Mouse (Mus musculus): ENCODE measurements around the gene Nbea. TPM values are rescaled to one million over a fixed set of nuclear protein-coding genes. Genes with fewer than 3 reads are reported as not detected.

Nbea gene
- polyA plus RNA-seq, 1 experiment from 2014 or later = 33.6 TPM

DNA sequence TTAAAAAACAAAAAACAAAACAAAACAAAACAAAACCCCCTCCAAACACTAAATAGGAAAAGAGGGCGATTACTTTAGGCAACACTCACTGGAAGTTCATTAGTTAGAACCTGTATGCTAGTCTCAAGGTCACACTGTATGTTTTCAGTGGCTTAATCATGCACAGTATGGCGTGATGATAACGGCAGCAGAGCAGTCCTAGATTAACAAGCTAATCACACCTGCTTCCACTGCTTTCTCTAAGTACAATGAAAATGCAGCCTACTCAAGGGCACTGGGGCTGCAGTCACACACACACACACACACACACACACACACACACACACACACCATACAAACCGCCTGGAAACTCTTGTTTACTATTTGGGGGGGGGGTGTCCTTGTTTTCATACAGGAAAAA, 406.0 kb downstream of the Nbea start:
- DNase-seq (ENCODE audit: low read depth, low spot score) (no peak), ATAC-seq (no peak)
- POLR2A ChIA-PET = no interaction called here
- no peak for TF ChIP-seq CTCF (IDR thresholded peaks at IDR 0.05)
- CTCF ChIA-PET = interaction anchor here (1.0 kb wide), 1 partner anchor 18 kb away, joined by 3 read pairs; no protein-coding TSS in a partner anchor
- in situ Hi-C loops (cut with MboI; ENCODE audit: low pct_unique_long_range_greater_than_20kb) = no loop called here
- no peaks in the 10 kb centered on the region for H3K27me3 ChIP-seq

DNA sequence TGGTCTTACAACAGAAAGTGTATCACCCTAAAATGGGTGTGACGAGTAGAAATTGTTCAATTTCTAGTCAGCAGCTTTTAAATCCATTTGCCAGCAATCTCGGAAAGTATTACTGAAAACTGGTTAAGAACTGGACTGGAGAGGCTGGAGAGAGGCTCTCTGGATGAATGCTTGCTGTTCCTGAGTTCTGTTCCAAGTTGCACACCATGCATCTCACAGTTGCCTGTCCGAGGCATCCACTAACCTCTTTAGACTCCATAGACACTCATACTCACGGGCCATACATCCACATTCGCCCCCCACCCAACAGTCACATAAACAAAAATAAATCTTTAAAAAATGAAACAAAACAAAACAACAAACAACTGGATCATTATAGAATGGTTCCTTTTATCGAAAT, 407.7 kb downstream of the Nbea start:
- ChIA-PET POLR2A (no interaction called here), CTCF (interaction anchor here (1.3 to 2.0 kb wide), 3 partner anchors 9 to 13 kb away, joined by 3 to 5 read pairs (median 3); no protein-coding TSS in a partner anchor)
- no peak for DNase-seq (ENCODE audit: low read depth, low spot score)
- TF ChIP-seq CTCF (IDR thresholded peaks at IDR 0.05) = no peak
- in situ Hi-C loops (cut with MboI; ENCODE audit: low pct_unique_long_range_greater_than_20kb) = no loop called here
- H3K27me3 ChIP-seq = no peaks in the 10 kb centered on the region
- ATAC-seq = no peak

DNA sequence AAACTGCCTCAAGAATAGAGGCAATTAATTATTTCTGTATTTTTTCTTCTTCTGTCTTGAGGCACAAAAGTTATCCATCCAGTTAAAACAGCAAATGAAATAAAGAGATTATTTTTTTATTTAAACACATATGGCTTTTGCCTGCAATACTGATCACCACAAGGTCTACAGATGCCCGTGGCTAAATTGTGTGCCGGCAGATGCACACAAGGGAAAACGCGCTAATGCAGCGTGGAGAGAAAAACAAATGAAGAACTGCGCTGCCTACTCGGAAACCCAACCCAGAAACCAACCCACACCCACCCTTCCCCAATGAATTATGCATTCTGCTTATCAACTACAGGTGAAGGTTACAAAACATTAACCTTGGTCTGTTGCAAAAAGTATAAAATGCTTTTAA, 408.3 kb downstream of the Nbea start:
- POLR2A ChIA-PET = no interaction called here
- ATAC-seq = no peak
- no peaks in the 10 kb centered on the region for H3K27me3 ChIP-seq
- TF ChIP-seq CTCF (IDR thresholded peaks at IDR 0.05) = no peak
- no peak for DNase-seq (ENCODE audit: low read depth, low spot score)
- CTCF ChIA-PET = interaction anchor here (1.8 to 2.0 kb wide), 2 partner anchors 9 to 10 kb away, joined by 3 to 5 read pairs; no protein-coding TSS in a partner anchor
- in situ Hi-C loops (cut with MboI; ENCODE audit: low pct_unique_long_range_greater_than_20kb) = no loop called here

DNA sequence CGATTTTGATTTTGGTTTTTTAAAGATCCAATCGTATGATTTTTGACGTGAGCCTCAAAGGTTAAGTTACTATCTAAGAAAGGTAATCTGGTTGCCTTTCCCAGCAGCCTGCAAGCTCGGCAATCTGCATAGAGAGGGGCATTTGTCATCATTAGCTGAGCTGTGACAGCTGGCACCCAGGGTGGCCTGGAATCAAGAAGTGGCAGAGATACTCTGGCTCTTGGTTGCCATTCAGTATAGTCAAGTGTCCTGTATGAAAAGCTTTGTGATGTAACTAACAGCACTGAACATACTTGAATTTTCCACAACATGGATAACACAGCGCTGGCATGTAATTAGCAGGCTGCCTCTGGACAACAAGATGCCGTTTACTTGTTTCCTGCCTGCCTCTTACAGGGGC, 409.3 kb downstream of the Nbea start:
- ATAC-seq (no peak), DNase-seq (ENCODE audit: low read depth, low spot score) (no peak)
- in situ Hi-C loops (cut with MboI; ENCODE audit: low pct_unique_long_range_greater_than_20kb) = no loop called here
- TF ChIP-seq CTCF (IDR thresholded peaks at IDR 0.05) = no peak
- CTCF ChIA-PET = interaction anchor here (2.0 kb wide), 1 partner anchor 9 kb away, joined by 5 read pairs; no protein-coding TSS in a partner anchor
- no peaks in the 10 kb centered on the region for H3K27me3 ChIP-seq
- POLR2A ChIA-PET = no interaction called here

DNA sequence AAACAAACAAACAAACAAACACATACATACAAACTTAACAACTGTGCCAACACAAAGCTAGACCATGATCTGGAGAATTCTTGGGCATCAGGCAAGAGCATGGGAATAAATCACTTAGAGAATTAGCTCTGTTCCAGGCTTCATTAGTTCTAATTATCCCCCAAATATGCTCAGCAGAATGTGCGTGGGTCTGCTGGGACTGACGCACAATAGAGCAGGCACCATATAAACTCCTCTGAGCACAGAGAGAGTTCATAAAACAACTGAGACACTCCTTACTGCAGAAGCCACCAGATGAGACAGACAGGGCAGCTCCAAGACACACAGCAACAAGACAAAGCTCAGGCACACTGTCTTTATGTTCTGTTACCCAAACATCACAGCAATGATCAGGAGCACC, 414.2 kb downstream of the Nbea start:
- POLR2A ChIA-PET = no interaction called here
- DNase-seq (ENCODE audit: low read depth, low spot score) = no peak
- CTCF ChIA-PET = interaction anchor here (1.2 kb wide), 2 partner anchors 13 kb away, joined by 3 read pairs; partner anchors contain the start of gene Mab21l1
- H3K27me3 ChIP-seq = no peaks in the 10 kb centered on the region
- no peak for ATAC-seq
- in situ Hi-C loops (cut with MboI; ENCODE audit: low pct_unique_long_range_greater_than_20kb) = no loop called here
- no peak for TF ChIP-seq CTCF (IDR thresholded peaks at IDR 0.05)

- DNase-seq (ENCODE audit: low read depth, low spot score) (no peak), ATAC-seq (no peak)
- H3K27me3 ChIP-seq = no peaks in the 10 kb centered on the region
- CTCF ChIA-PET = interaction anchor here (1.2 kb wide), 2 partner anchors 12 to 13 kb away, joined by 3 read pairs; partner anchors contain the start of gene Mab21l1
- POLR2A ChIA-PET = no interaction called here
- no peak for TF ChIP-seq CTCF (IDR thresholded peaks at IDR 0.05)
- in situ Hi-C loops (cut with MboI; ENCODE audit: low pct_unique_long_range_greater_than_20kb) = no loop called here
Observed at GRCm38 (mm10) chr3:55768654-55769053, 414.8 kb downstream of the Nbea start.

GRCm38 (mm10) chr3:55763591-55763990, 419.9 kb downstream of the Nbea start:
- POLR2A ChIA-PET = no interaction called here
- no peak for ATAC-seq
- CTCF ChIA-PET = interaction anchor here (1.0 kb wide), 2 partner anchors 19 to 170 kb away, joined by 3 to 4 read pairs; partner anchors contain the start of gene Mab21l1
- no peaks in the 10 kb centered on the region for H3K27me3 ChIP-seq
- DNase-seq (ENCODE audit: low read depth, low spot score) = no peak
- in situ Hi-C loops (cut with MboI; ENCODE audit: low pct_unique_long_range_greater_than_20kb) = no loop called here
- TF ChIP-seq CTCF (IDR thresholded peaks at IDR 0.05) = no peak

GRCm38 (mm10) chr3:55758297-55758696, 425.2 kb downstream of the Nbea start:
- in situ Hi-C loops (cut with MboI; ENCODE audit: low pct_unique_long_range_greater_than_20kb) = no loop called here
- DNase-seq (ENCODE audit: low read depth, low spot score) (no peak), ATAC-seq (no peak)
- no peaks in the 10 kb centered on the region for H3K27me3 ChIP-seq
- TF ChIP-seq CTCF (IDR thresholded peaks at IDR 0.05) = peak; percentile 26
- POLR2A ChIA-PET = interaction anchor here (0.7 to 0.9 kb wide), 2 partner anchors 11 to 108 kb away, joined by 3 to 5 read pairs; no protein-coding TSS in a partner anchor
- CTCF ChIA-PET = no interaction called here

DNA sequence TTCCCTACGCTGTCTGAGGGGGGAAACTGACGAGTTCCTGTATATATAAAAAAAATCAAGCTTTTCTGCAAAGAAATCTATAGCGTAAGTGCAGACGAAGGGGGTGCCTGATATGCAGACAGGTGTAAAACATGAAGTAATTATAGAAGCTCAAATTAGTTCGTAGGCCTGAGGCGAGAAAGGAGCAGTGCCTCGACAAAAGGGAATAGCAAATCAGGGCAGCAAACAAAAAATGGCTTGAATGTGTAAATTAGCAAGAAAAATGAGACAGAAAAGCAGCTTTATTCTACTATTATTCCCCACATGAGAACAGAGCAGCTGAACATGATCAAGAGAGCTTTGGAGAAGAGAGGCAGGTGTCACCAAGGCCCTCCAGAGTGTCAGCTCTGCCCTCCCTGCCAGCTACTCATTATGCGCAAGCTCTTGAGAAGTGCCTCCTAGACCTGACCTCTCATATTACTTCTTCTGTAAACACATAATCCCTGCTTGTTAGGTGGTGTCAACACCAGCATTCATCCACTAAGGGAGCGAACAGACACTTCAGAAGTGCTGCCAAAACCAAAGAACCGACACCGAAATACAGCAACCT, 426.8 kb downstream of the Nbea start:
- no peak for TF ChIP-seq CTCF (IDR thresholded peaks at IDR 0.05)
- DNase-seq (ENCODE audit: low read depth, low spot score) = no peak
- in situ Hi-C loops (cut with MboI; ENCODE audit: low pct_unique_long_range_greater_than_20kb) = no loop called here
- no peak for ATAC-seq
- no peaks in the 10 kb centered on the region for H3K27me3 ChIP-seq
- ChIA-PET POLR2A (no interaction called here), CTCF (interaction anchor here (0.8 to 1.5 kb wide), 6 partner anchors 9 to 22 kb away, joined by 3 to 7 read pairs (median 4); no protein-coding TSS in a partner anchor)

DNA sequence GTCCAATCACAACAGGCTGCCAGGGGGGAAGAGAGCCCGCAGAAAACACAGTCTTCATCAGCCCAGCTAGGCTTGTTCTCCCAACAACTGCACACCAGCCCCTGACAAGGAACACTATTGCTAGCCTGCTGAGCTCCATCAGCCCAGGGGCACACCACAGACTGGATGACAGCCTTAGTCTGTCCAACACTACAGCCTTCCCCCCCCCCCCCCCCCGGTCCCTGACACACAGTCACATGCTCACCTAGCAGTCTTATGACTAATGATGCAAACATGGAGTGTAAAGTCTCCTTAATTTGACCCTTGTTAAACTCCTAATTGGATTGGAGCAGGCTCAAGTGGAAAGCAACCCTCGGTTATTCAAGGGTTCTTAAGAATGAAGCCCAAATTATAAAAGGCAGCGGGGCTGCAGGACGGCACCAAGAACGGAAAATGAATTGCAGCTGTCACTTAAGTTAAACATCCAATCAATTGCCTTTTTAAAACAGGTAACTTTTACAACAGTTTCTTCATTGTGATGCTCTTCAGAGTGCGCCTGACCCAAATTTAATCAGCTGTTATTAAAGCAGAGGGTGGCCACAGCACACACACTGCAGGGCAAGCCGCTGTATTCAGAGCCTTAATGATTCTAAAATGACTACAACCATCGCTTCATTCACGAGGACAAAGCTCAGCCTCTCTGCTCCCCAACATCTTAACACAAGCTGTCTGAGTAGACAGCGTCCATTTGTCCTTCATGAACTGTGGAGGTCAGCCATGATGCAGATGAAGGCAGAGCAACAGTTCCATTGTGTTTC, 427.5 kb downstream of the Nbea start:
- ChIA-PET CTCF (interaction anchor here (0.8 to 2.9 kb wide), 6 partner anchors 9 to 22 kb away, joined by 3 to 16 read pairs (median 4); no protein-coding TSS in a partner anchor), POLR2A (interaction anchor here (0.6 to 0.7 kb wide), 2 partner anchors 49 to 493 kb away, joined by 3 to 4 read pairs; no protein-coding TSS in a partner anchor)
- H3K27me3 ChIP-seq = no peaks in the 10 kb centered on the region
- peak; percentile 24 for DNase-seq (ENCODE audit: low read depth, low spot score)
- peak; percentile 38 for ATAC-seq
- in situ Hi-C loops (cut with MboI; ENCODE audit: low pct_unique_long_range_greater_than_20kb) = no loop called here
- no peak for TF ChIP-seq CTCF (IDR thresholded peaks at IDR 0.05)

Measured in Patski (cell line).